Mouse (Mus musculus) CH12F3 (cell line): ENCODE results near the gene Sdc3.

Source experiments
- in situ Hi-C: fragments of 300-500 bp; cut with MboI; formaldehyde crosslinking; loops from 2 replicates; pipeline ENCODE4 v1.14.3; 2020; ENCODE audit warnings: low sequenced_read_pairs

Gene Sdc3

GRCm38 (mm10) chr4:130872414-130872813 lies 80.1 kb downstream of the Sdc3 start:
- in situ Hi-C loops: no loop called here

GRCm38 (mm10) chr4:130873440-130873839 lies 81.1 kb downstream of the Sdc3 start:
- in situ Hi-C loops: no loop called here

GRCm38 (mm10) chr4:130874601-130875000 lies 82.3 kb downstream of the Sdc3 start:
- in situ Hi-C loops: no loop called here
